Mouse (Mus musculus): ENCODE data around the gene Slc4a11.

- no peak for TF ChIP-seq CTCF (IDR thresholded peaks at IDR 0.05; ENCODE audit: insufficient read depth, low read depth, low read length)
- no peak for TF ChIP-seq POLR2A (IDR thresholded peaks at IDR 0.05; ENCODE audit: insufficient read depth, low read depth, low read length)
These were observed 34.5 kb upstream of the Slc4a11 start for GRCm38 (mm10) chr2:130731855-130732254.
